Mouse (Mus musculus) CH12.LX (cell line): ENCODE data around the gene Psmg1. TPM values are rescaled to one million over a fixed set of nuclear protein-coding genes. Genes with fewer than 3 reads are reported as not detected.

ENCODE experiments used
- DNase-seq: peaks from one replicate; pipeline ENCODE4 v3.0.0-alpha.2; 2013; ENCODE audit errors: extremely low read depth
- H3K27ac ChIP-seq: 2 replicates; pipeline ENCODE4 v1.5.1; 2012; ENCODE audit warnings: low read depth, mild to moderate bottlenecking, control low read depth, moderate library complexity; ENCODE audit not compliant: insufficient read depth
- H3K27me3 ChIP-seq: replicated peaks from 2 replicates; pipeline ENCODE3; 2012; ENCODE audit warnings: inconsistent platforms
- H3K36me3 ChIP-seq, 2 experiments: replicated peaks in 1 of 2; 2 replicates each; pipeline versions ENCODE3 to v1.6.1; 2012; ENCODE audit warnings: inconsistent platforms in 1 of 2, low read length in 1 of 2, mild to moderate bottlenecking in 1 of 2, mixed read lengths in 1 of 2, moderate library complexity in 1 of 2; ENCODE audit not compliant: control insufficient read depth in 1 of 2, insufficient read depth in 1 of 2
- H3K4me1 ChIP-seq, 2 experiments: 2 replicates each; pipeline ENCODE4 v1.6.1; 2012; ENCODE audit warnings: inconsistent platforms in 1 of 2, moderate library complexity in 1 of 2; ENCODE audit not compliant: insufficient read depth in 2 of 2, control insufficient read depth in 1 of 2
- H3K4me2 ChIP-seq: 2 replicates; pipeline ENCODE4 v1.6.1; 2012; ENCODE audit warnings: low read depth, mild to moderate bottlenecking, control low read depth; ENCODE audit not compliant: poor library complexity, insufficient read depth, severe bottlenecking
- H3K4me3 ChIP-seq, 3 experiments: fragments of 150-350 bp in 1 of 3; sonication (generic) in 1 of 3; replicated peaks in 1 of 3; 2 replicates each; pipeline versions ENCODE3 to v1.5.1; 2011 to 2012; ENCODE audit warnings: low read depth in 2 of 3, low read length in 2 of 3, mild to moderate bottlenecking in 2 of 3, moderate library complexity in 2 of 3, control low read depth in 1 of 3, improper control_type of control experiment in 1 of 3, inconsistent platforms in 1 of 3, mixed read lengths in 1 of 3; ENCODE audit not compliant: poor library complexity in 1 of 3
- H3K79me2 ChIP-seq: replicated peaks from 2 replicates; pipeline ENCODE4 v1.6.1; 2012; ENCODE audit warnings: mild to moderate bottlenecking, moderate library complexity; ENCODE audit not compliant: control insufficient read depth, poor library complexity, insufficient read depth, severe bottlenecking; ENCODE audit errors: extremely low read depth
- H3K9ac ChIP-seq: 2 replicates; pipeline ENCODE4 v1.6.1; 2012; ENCODE audit warnings: low read depth, mild to moderate bottlenecking, control low read depth, moderate library complexity; ENCODE audit not compliant: insufficient read depth
- H3K9me3 ChIP-seq: replicated peaks from 2 replicates; pipeline ENCODE3; 2012; ENCODE audit warnings: low read length, inconsistent platforms, mixed read lengths
- BHLHE40 ChIP-seq: IDR thresholded peaks from 2 replicates; pipeline ENCODE4 v1.6.1; 2011; ENCODE audit warnings: mild to moderate bottlenecking, low read depth, low read length, improper control_type of control experiment
- CHD2 ChIP-seq: IDR thresholded peaks from 2 replicates; pipeline ENCODE4 v1.6.1; 2011; ENCODE audit warnings: low read length, improper control_type of control experiment
- E2F4 ChIP-seq: IDR thresholded peaks from 2 replicates; pipeline ENCODE4 v1.6.1; 2011; ENCODE audit warnings: low read depth, low read length, improper control_type of control experiment; ENCODE audit not compliant: insufficient replicate concordance
- EP300 ChIP-seq: IDR thresholded peaks from 2 replicates; pipeline ENCODE4 v1.6.1; 2011; ENCODE audit warnings: low read length, improper control_type of control experiment
- ETS1 ChIP-seq: conservative IDR thresholded peaks from 2 replicates; pipeline ENCODE4 v1.6.1; 2012; ENCODE audit warnings: low read depth, mild to moderate bottlenecking, inconsistent platforms, low read length, improper control_type of control experiment, moderate library complexity
- HCFC1 ChIP-seq: IDR thresholded peaks from 2 replicates; pipeline ENCODE4 v1.6.1; 2012; ENCODE audit warnings: low read depth, mild to moderate bottlenecking, inconsistent platforms, low read length, improper control_type of control experiment
- JUN ChIP-seq: IDR thresholded peaks from 2 replicates; pipeline ENCODE4 v1.6.1; 2011; ENCODE audit warnings: low read depth, mild to moderate bottlenecking, low read length, improper control_type of control experiment, moderate library complexity; ENCODE audit not compliant: insufficient read depth
- JUND ChIP-seq: conservative IDR thresholded peaks from 2 replicates; pipeline ENCODE4 v1.6.1; 2011; ENCODE audit warnings: low read depth, low read length, improper control_type of control experiment
- KAT2A ChIP-seq: IDR thresholded peaks from 2 replicates; pipeline ENCODE4 v1.6.1; 2012; ENCODE audit warnings: low read length, improper control_type of control experiment, inconsistent platforms; ENCODE audit not compliant: insufficient replicate concordance
- MAX ChIP-seq: IDR thresholded peaks from 2 replicates; pipeline ENCODE4 v1.6.1; 2011; ENCODE audit warnings: low read length, improper control_type of control experiment
- MAZ ChIP-seq: IDR thresholded peaks from 2 replicates; pipeline ENCODE4 v1.6.1; 2012; ENCODE audit warnings: low read depth, mild to moderate bottlenecking, inconsistent platforms, low read length, improper control_type of control experiment, moderate library complexity
- MEF2A ChIP-seq: IDR thresholded peaks from 2 replicates; pipeline ENCODE4 v1.6.1; 2014; ENCODE audit warnings: low read depth, mild to moderate bottlenecking, inconsistent platforms, low read length, improper control_type of control experiment, borderline replicate concordance
- MXI1 ChIP-seq: IDR thresholded peaks from 2 replicates; pipeline ENCODE4 v1.6.1; 2011; ENCODE audit warnings: mild to moderate bottlenecking, low read depth, low read length, improper control_type of control experiment
- MYC ChIP-seq: IDR thresholded peaks from 2 replicates; pipeline ENCODE4 v1.6.1; 2011; ENCODE audit warnings: low read depth, mild to moderate bottlenecking, improper control_type of control experiment, low read length
- NRF1 ChIP-seq: IDR thresholded peaks from 2 replicates; pipeline ENCODE4 v1.6.1; 2014; ENCODE audit warnings: low read depth, mild to moderate bottlenecking, inconsistent platforms, low read length, improper control_type of control experiment, moderate library complexity
- PAX5 ChIP-seq: IDR thresholded peaks from 2 replicates; pipeline ENCODE4 v1.6.1; 2012; ENCODE audit warnings: low read length, inconsistent platforms, mixed read lengths
- RAD21 ChIP-seq: IDR thresholded peaks from 2 replicates; pipeline ENCODE4 v1.6.1; 2011; ENCODE audit warnings: low read depth, mild to moderate bottlenecking, low read length, improper control_type of control experiment, moderate library complexity
- SIN3A ChIP-seq: IDR thresholded peaks from 2 replicates; pipeline ENCODE4 v1.6.1; 2012; ENCODE audit warnings: low read length, improper control_type of control experiment, inconsistent platforms
- SMC3 ChIP-seq: IDR thresholded peaks from 2 replicates; pipeline ENCODE4 v1.6.1; 2011; ENCODE audit warnings: low read depth, low read length, improper control_type of control experiment
- TBP ChIP-seq: conservative IDR thresholded peaks from 2 replicates; pipeline ENCODE4 v1.6.1; 2011; ENCODE audit warnings: low read depth, low read length, improper control_type of control experiment
- TCF12 ChIP-seq: IDR thresholded peaks from 2 replicates; pipeline ENCODE4 v1.6.1; 2014; ENCODE audit warnings: low read depth, mild to moderate bottlenecking, inconsistent platforms, low read length, improper control_type of control experiment
- UBTF ChIP-seq: IDR thresholded peaks from 2 replicates; pipeline ENCODE4 v1.6.1; 2012; ENCODE audit warnings: low read depth, mild to moderate bottlenecking, inconsistent platforms, low read length, improper control_type of control experiment, moderate library complexity
- USF1 ChIP-seq: IDR thresholded peaks from 2 replicates; pipeline ENCODE4 v1.6.1; 2014; ENCODE audit warnings: low read depth, mild to moderate bottlenecking, inconsistent platforms, low read length, improper control_type of control experiment
- ZKSCAN1 ChIP-seq: IDR thresholded peaks from 2 replicates; pipeline ENCODE4 v1.6.1; 2012; ENCODE audit warnings: low read depth, inconsistent platforms, low read length, improper control_type of control experiment, borderline replicate concordance
- ZMIZ1 ChIP-seq: IDR thresholded peaks from 2 replicates; pipeline ENCODE4 v1.6.1; 2012; ENCODE audit warnings: low read depth, mild to moderate bottlenecking, inconsistent platforms, low read length, improper control_type of control experiment
- ZNF384 ChIP-seq: IDR thresholded peaks from 2 replicates; pipeline ENCODE4 v1.6.1; 2012; ENCODE audit warnings: low read depth, low read length, improper control_type of control experiment, inconsistent platforms
- dilution Hi-C: fragments of 300-500 bp; cut with MboI; formaldehyde crosslinking; loops from 2 replicates; pipeline ENCODE4 v1.14.3; 2020; ENCODE audit warnings: low sequenced_read_pairs; ENCODE audit not compliant: extremely low pct_unique_long_range_greater_than_20kb, extremely low pct_ligation_motif_present
- in situ Hi-C: fragments of 300-500 bp; cut with MboI; formaldehyde crosslinking; loops from 3 replicates; pipeline ENCODE4 v1.14.3; 2019; ENCODE audit warnings: low sequenced_read_pairs, low pct_ligation_motif_present, low pct_unique_long_range_greater_than_20kb, mixed read lengths
- polyA plus RNA-seq: library from polyadenylated mRNA; unstranded; fragments of >175 nt; gene quantifications from 2 replicates; pipeline ENCODE4 v1.2.1, GENCODE M21; 2012; ENCODE audit warnings: low read depth; ENCODE audit not compliant: insufficient read length
- total RNA-seq, 2 experiments: library from RNA; depleted of rRNA; stranded (reverse); fragments of 300-350 nt in 1 of 2; fragments of >200 nt in 1 of 2; gene quantifications; 2 replicates each; pipeline ENCODE4 v1.2.3; 2012 to 2014

The Psmg1 gene
- total and polyA plus RNA-seq, 3 experiments: 134 to 256 (median 198) TPM

GRCm38 (mm10) chr16:95953159-95953650 is 37.6 kb downstream of the Psmg1 start:
- in situ Hi-C loops (loop anchor here (25.0 kb wide), 1 partner anchor 491 kb away; no protein-coding TSS in a partner anchor), dilution Hi-C loops (no loop called here)

GRCm38 (mm10) chr16:95951471-95951870 is 39.3 kb downstream of the Psmg1 start:
- TF ChIP-seq SIN3A (no peak), MXI1 (no peak), RAD21 (no peak), JUN (no peak), CHD2 (no peak), JUND (no peak), NRF1 (no peak), HCFC1 (no peak), MAX (no peak), USF1 (no peak), SMC3 (no peak), MEF2A (no peak), ZNF384 (no peak), KAT2A (no peak), ETS1 (no peak), UBTF (no peak), EP300 (no peak), MAZ (no peak), TBP (no peak)

More at GRCm38 (mm10) chr16:95953159-95953650, 37.6 kb downstream of the Psmg1 start:
- no peaks in the 10 kb centered on the region for H3K79me2 ChIP-seq
- no peaks in the 10 kb centered on the region for H3K36me3 ChIP-seq
- no peak for TF ChIP-seq SMC3
- no peak for TF ChIP-seq KAT2A
- no peak for TF ChIP-seq ZMIZ1
- no peak for TF ChIP-seq TCF12
- TF ChIP-seq MYC: no peak
- TF ChIP-seq BHLHE40: no peak
- TF ChIP-seq MAX: no peak
- no peak for TF ChIP-seq MXI1
- no peak for TF ChIP-seq USF1
- TF ChIP-seq PAX5: no peak
- no peak for TF ChIP-seq E2F4
- TF ChIP-seq HCFC1: no peak
- TF ChIP-seq RAD21: no peak
- TF ChIP-seq ZKSCAN1: no peak
- no peak for DNase-seq
- no peaks in the 10 kb centered on the region for H3K27me3 ChIP-seq
- no peak overlapping the region for H3K9ac ChIP-seq
- peaks cover 0 to 7% of the 10 kb centered on the region in 2 experiments; a peak in 2 of 4 replicates for H3K4me1 ChIP-seq
- H3K4me3 ChIP-seq: no peak overlapping the region
- no peak overlapping the region for H3K27ac ChIP-seq
- H3K9me3 ChIP-seq: peaks cover 8% of the 10 kb centered on the region
- H3K4me2 ChIP-seq: no peak overlapping the region

More at GRCm38 (mm10) chr16:95951471-95951870, 39.3 kb downstream of the Psmg1 start:
- Histone ChIP-seq H3K9me3 (peaks cover 8% of the 10 kb centered on the region), H3K4me3 (no peak overlapping the region), H3K4me2 (no peak overlapping the region), H3K27me3 (no peaks in the 10 kb centered on the region), H3K27ac (no peak overlapping the region), H3K36me3 (no peaks in the 10 kb centered on the region), H3K79me2 (no peaks in the 10 kb centered on the region), H3K4me1 (peaks cover 0 to 7% of the 10 kb centered on the region in 2 experiments; a peak in 2 of 4 replicates), H3K9ac (no peak overlapping the region)
- no peak for DNase-seq
- dilution Hi-C loops (no loop called here), in situ Hi-C loops (loop anchor here (25.0 kb wide), 1 partner anchor 489 kb away; no protein-coding TSS in a partner anchor)
